28 mouse cellular contexts compared by ENCODE assay signal in the genomic region with DNA sequence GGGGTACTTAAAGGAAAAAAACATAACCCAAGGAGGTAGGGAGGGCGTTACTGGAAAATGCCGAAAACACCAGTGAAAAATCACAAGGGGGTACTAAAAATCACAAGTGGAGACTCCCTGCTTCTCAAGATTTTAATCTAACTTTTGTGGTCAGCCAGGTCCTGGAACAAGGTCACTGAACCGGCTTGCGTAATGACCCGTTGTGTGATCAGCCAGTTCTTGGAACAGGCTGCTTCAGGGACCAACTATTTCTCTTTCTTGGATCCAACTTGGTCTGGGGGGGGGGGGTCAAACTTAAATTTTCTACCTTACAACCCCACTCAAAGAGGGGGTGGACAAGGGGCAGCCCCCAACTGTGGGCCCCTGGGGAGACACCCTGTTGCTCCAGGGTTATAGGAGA. TPM values are rescaled to one million over a fixed set of nuclear protein-coding genes. Genes with fewer than 3 reads are reported as not detected.
DNase-seq lines count a peak whose midpoint lies in the region.
"Had no signal": no experiment of that assay in that cellular context is flagged by ENCODE, and none has a peak within 500 bp of the region (broad histone marks: within the 10 kb centered on the region; RNA-seq: fewer than 3 reads in every experiment).

No protein-coding gene starts in this region.

- DNase-seq in adrenal gland, adult 2 months, result peak; percentile 52
- DNase-seq in adrenal gland, postnatal 14 days, result peak; percentile 24
- DNase-seq in kidney, adult 11 months, result peak; percentile 54
- DNase-seq in kidney, adult 8-10 months, result peak; percentile 62 to 68
- DNase-seq in kidney, postnatal 36 days, result peak; percentile 78 to 80
- DNase-seq in lung, postnatal 25 days (ENCODE audit: low spot score), result peak; percentile 1

RNA-seq across cellular contexts. Expression of a gene that starts 11.9 kb away (rescaled TPM):
- not detected for total RNA-seq in adrenal gland, adult 2 months (2021)
- not detected in 2 replicates for polyA plus RNA-seq in adrenal gland, adult 2 months (2012; rRNA removed)
- not detected in 2 replicates for total RNA-seq in adrenal gland, postnatal 14 days (2021)
- total RNA-seq: gastrocnemius, adult 18-20 months; gastrocnemius, postnatal 10 days; gastrocnemius, postnatal 36 days; granulocyte monocyte progenitor cell, adult 5-6 weeks; heart, adult 2 months; heart, postnatal 14 days; heart, postnatal 4 days; hindbrain, postnatal 0 days; MEL had no signal
- polyA plus RNA-seq: C2C12; CD4-positive, CD25-positive, alpha-beta regulatory T cell, adult 4 months; embryonic facial prominence, embryonic 11.5 days; embryonic facial prominence, embryonic 14.5 days; forebrain, embryonic 10.5 days; forebrain, embryonic 13.5 days; forebrain, embryonic 16.5 days; heart, adult 2 months; heart, embryonic 10.5 days; heart, embryonic 13.5 days; heart, embryonic 16.5 days; hindbrain, embryonic 11.5 days; hindbrain, embryonic 14.5 days; hindbrain, postnatal 0 days; inflammation-experienced regulatory T-cells, adult 6 months had no signal

RNA-seq across cellular contexts. Expression of a gene that starts 28.5 kb away (rescaled TPM):
- under 1 TPM in 1 of 2 experiments, not detected in 1; 0.23 TPM for total RNA-seq in adrenal gland, adult 2 months (2021)
- not detected in 2 replicates for polyA plus RNA-seq in adrenal gland, adult 2 months (2012; rRNA removed)
- total RNA-seq in adrenal gland, postnatal 14 days (2021), result 1.4 TPM in 1 of 2 replicates, not detected in the other
- total RNA-seq: gastrocnemius, adult 18-20 months; gastrocnemius, postnatal 10 days; gastrocnemius, postnatal 36 days; granulocyte monocyte progenitor cell, adult 5-6 weeks; heart, adult 2 months; heart, postnatal 14 days; heart, postnatal 4 days; hindbrain, postnatal 0 days; MEL had no signal
- polyA plus RNA-seq: C2C12; CD4-positive, CD25-positive, alpha-beta regulatory T cell, adult 4 months; embryonic facial prominence, embryonic 11.5 days; embryonic facial prominence, embryonic 14.5 days; forebrain, embryonic 10.5 days; forebrain, embryonic 13.5 days; forebrain, embryonic 16.5 days; heart, adult 2 months; heart, embryonic 10.5 days; heart, embryonic 13.5 days; heart, embryonic 16.5 days; hindbrain, embryonic 11.5 days; hindbrain, embryonic 14.5 days; hindbrain, postnatal 0 days; inflammation-experienced regulatory T-cells, adult 6 months had no signal

RNA-seq across cellular contexts. Expression of a gene that starts 36.8 kb away (rescaled TPM):
- total RNA-seq in adrenal gland, adult 2 months (2021), result 1 to 10 TPM in 1 of 2 experiments, under 1 TPM in 1; 0.79 to 1.3 TPM
- polyA plus RNA-seq in adrenal gland, adult 2 months (2012; rRNA removed), result 0.12 TPM in 1 of 2 replicates, not detected in the other
- total RNA-seq in adrenal gland, postnatal 14 days (2021), result 0.64 and 1.7 TPM in 2 replicates
- total RNA-seq: gastrocnemius, postnatal 36 days; granulocyte monocyte progenitor cell, adult 5-6 weeks; heart, adult 2 months; heart, postnatal 14 days; heart, postnatal 4 days; MEL had no signal
- polyA plus RNA-seq: C2C12; CD4-positive, CD25-positive, alpha-beta regulatory T cell, adult 4 months; embryonic facial prominence, embryonic 11.5 days; embryonic facial prominence, embryonic 14.5 days; forebrain, embryonic 10.5 days; forebrain, embryonic 13.5 days; forebrain, embryonic 16.5 days; heart, adult 2 months; heart, embryonic 10.5 days; heart, embryonic 13.5 days; heart, embryonic 16.5 days; hindbrain, embryonic 11.5 days; hindbrain, embryonic 14.5 days; inflammation-experienced regulatory T-cells, adult 6 months had no signal

RNA-seq across cellular contexts. Expression of a gene that starts 50.8 kb away (rescaled TPM):
- total RNA-seq in adrenal gland, adult 2 months (2021), result 1 to 10 TPM in 1 of 2 experiments, not detected in 1; 2.0 TPM
- polyA plus RNA-seq in adrenal gland, adult 2 months (2012; rRNA removed), result 0.17 TPM in 1 of 2 replicates, not detected in the other
- 3.9 and 81.0 TPM in 2 replicates for total RNA-seq in adrenal gland, postnatal 14 days (2021)
- total RNA-seq: gastrocnemius, postnatal 36 days; granulocyte monocyte progenitor cell, adult 5-6 weeks; heart, adult 2 months; heart, postnatal 14 days; heart, postnatal 4 days; hindbrain, postnatal 0 days; MEL had no signal
- polyA plus RNA-seq: C2C12; CD4-positive, CD25-positive, alpha-beta regulatory T cell, adult 4 months; embryonic facial prominence, embryonic 11.5 days; embryonic facial prominence, embryonic 14.5 days; forebrain, embryonic 10.5 days; forebrain, embryonic 13.5 days; forebrain, embryonic 16.5 days; heart, adult 2 months; heart, embryonic 10.5 days; heart, embryonic 13.5 days; heart, embryonic 16.5 days; hindbrain, embryonic 11.5 days; hindbrain, embryonic 14.5 days; hindbrain, postnatal 0 days; inflammation-experienced regulatory T-cells, adult 6 months had no signal

Comparison
In these comparisons a context has a peak if more than half of its experiments do, and no peak if none do; other contexts are left out.
1. Peak in every context shown above with its lines: DNase-seq.
2. DNase-seq: peak in every context shown above with its lines; median percentile 79 in kidney, postnatal 36 days; 65 in kidney, adult 8-10 months; 54 in kidney, adult 11 months; 52 in adrenal gland, adult 2 months; 24 in adrenal gland, postnatal 14 days; 1 in lung, postnatal 25 days.